Mouse (Mus musculus): Measurements from ENCODE around the gene Fut4. TPM values are rescaled to one million over a fixed set of nuclear protein-coding genes. Genes with fewer than 3 reads are reported as not detected.
"Not testable (repeated sequence)": the region's sequence is repeated elsewhere in the genome, so short reads cannot be mapped to it uniquely, and the experiment has no call there.

The Fut4 gene
- polyA plus RNA-seq, 1 experiment from 2014 or later, result 2.4 TPM

DNA sequence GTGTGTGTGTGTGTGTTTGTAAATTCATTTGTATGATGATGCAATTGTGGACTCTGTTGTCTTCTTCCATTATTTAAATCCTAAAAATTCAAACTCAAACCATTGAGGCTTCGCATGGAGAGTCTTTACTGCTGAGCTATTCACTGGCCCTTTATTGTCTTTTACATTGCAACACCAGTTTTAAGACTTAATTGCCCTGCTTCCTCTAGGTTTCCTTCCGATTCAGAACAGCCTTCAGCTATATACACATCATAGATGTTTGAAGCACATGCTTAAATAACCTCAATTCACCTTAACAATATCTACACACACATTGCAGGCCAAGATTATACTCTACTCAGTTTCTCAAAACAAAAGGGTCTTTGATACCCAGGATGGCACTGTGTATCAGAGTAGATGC, 31.8 kb downstream of the Fut4 start:
- H3K27ac ChIP-seq, result no peak overlapping the region
- H3K36me3 ChIP-seq, result no peaks in the 10 kb centered on the region
- no peak overlapping the region for H3K4me2 ChIP-seq (replicated peaks)
- WGBS, result 59% methylated on average over 2 of the region's 2 CpGs
- no peak overlapping the region for H3K4me3 ChIP-seq
- H3K27me3 ChIP-seq, result peaks cover 36% of the 10 kb centered on the region
- ATAC-seq (ENCODE audit: low FRiP score), result no peak
- H3K4me1 ChIP-seq, result no peaks in the 10 kb centered on the region
- H3K9ac ChIP-seq, result no peak overlapping the region
- no peaks in the 10 kb centered on the region for H3K9me3 ChIP-seq (replicated peaks)

DNA sequence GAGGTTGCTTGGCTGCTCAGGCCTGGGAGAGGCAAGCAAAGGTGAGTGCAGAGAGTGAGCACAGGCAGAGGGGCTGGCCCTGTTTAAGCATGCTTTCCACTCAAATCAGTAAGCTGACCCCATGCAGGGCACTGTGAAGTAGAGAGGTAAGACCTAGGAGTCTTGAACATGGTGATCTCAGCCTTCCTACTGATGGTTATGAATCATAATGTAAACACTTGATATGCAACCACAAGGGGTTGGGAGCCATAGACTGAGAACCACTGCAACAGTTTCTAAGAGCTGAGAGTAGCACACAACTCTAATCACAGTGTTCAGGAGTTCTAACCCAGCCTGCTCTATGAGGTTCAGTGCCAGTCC, 33.9 kb downstream of the Fut4 start:
- no peak overlapping the region for H3K4me2 ChIP-seq (replicated peaks)
- H3K27me3 ChIP-seq, result peaks cover 24% of the 10 kb centered on the region
- no peak overlapping the region for H3K9ac ChIP-seq
- H3K4me3 ChIP-seq, result no peak overlapping the region
- no peaks in the 10 kb centered on the region for H3K36me3 ChIP-seq
- no peaks in the 10 kb centered on the region for H3K9me3 ChIP-seq (replicated peaks)
- no peaks in the 10 kb centered on the region for H3K4me1 ChIP-seq
- no peak for ATAC-seq (ENCODE audit: low FRiP score)
- no peak overlapping the region for H3K27ac ChIP-seq

DNA sequence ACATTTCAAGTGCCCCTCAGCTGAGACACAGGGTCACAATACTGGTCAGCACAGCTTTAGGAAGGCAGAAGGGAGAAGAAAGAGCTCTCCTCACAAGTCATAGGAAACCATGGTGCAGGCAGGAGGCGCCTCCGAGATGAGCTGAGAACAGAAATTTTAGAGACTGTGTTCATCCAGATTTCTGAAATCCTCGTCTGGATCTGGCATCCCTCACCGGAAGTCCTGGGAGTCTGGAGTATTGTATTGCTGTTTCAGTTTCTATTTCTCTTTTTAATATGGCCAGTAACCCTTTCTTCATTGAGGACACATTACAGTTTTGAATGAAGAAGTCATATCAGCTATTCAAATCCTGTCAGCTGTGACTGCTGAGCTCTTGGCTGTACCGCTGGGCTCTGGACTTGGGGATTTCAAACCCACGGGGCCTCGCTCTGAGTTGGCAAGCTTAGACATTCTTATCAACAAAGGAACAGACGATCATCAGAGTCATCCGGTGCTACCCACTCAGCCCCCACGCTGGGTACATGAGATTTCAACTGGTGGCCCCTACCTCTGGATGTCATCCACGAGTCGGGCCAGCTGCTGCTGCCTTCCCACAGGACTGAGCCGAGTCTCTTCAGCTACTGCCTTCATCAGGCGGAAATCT, 34.4 kb downstream of the Fut4 start:
- Histone ChIP-seq H3K4me3 (no peak overlapping the region), H3K27me3 (peaks cover 24% of the 10 kb centered on the region), H3K4me2 (replicated peaks) (no peak overlapping the region), H3K9ac (no peak overlapping the region), H3K9me3 (replicated peaks) (no peaks in the 10 kb centered on the region), H3K4me1 (no peaks in the 10 kb centered on the region), H3K36me3 (no peaks in the 10 kb centered on the region), H3K27ac (no peak overlapping the region)
- ATAC-seq (ENCODE audit: low FRiP score), result no peak
- 66% methylated on average over 14 of the region's 14 CpGs for WGBS

DNA sequence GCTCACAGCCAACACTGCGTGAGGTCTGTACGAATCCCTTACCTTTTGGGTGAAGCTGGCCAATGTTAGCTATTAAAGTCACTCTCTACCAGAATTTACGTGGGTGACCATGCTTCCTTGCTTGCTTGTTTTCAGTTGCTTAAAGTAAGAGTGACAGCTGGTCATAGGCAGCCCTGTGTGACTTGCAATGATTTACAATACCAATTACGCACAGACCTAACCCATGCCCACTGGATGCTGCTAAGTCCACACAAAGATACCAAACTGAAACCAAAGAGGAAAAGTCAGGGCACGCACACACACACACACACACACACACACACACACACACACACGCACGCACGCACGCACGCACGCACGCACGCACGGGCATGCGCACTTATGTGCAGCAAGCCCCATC, 36.9 kb downstream of the Fut4 start:
- Histone ChIP-seq H3K9me3 (replicated peaks) (no peaks in the 10 kb centered on the region), H3K4me1 (no peaks in the 10 kb centered on the region), H3K4me3 (no peak overlapping the region), H3K36me3 (no peaks in the 10 kb centered on the region), H3K4me2 (replicated peaks) (no peak overlapping the region), H3K27ac (no peak overlapping the region), H3K27me3 (peaks cover 10% of the 10 kb centered on the region; the same call in 1 of the 2 replicates), H3K9ac (no peak overlapping the region)
- WGBS, result 88% methylated on average over 15 of the region's 15 CpGs
- no peak for ATAC-seq (ENCODE audit: low FRiP score)

DNA sequence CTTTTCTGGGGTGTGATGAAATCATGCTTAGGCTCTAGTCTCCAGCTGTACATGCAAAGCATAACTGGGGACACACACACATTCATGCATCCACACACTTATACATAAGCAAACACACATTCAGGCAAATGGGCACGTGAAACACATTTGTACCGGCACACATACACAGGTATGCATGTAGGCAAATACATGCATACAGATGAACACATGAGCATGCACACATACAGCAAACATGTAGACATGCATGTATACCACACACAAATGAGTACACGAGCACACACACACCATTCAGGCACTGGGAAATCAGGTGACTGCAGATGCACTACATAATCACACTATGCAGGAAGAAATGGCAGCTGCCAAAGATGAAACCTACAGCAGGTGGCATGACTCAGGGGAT, 41.3 kb downstream of the Fut4 start:
- Histone ChIP-seq H3K4me1 (0 out of 2 replicates have a peak, but pooled peaks cover under 1% of the 10 kb centered on the region), H3K4me3 (no peak overlapping the region), H3K9ac (no peak overlapping the region), H3K27ac (no peak overlapping the region), H3K9me3 (replicated peaks) (no peaks in the 10 kb centered on the region), H3K4me2 (replicated peaks) (no peak overlapping the region), H3K36me3 (no peaks in the 10 kb centered on the region), H3K27me3 (no peaks in the 10 kb centered on the region; the same call in 1 of the 2 replicates)
- no peak for ATAC-seq (ENCODE audit: low FRiP score)
- 90% methylated on average over 3 of the region's 3 CpGs for WGBS

DNA sequence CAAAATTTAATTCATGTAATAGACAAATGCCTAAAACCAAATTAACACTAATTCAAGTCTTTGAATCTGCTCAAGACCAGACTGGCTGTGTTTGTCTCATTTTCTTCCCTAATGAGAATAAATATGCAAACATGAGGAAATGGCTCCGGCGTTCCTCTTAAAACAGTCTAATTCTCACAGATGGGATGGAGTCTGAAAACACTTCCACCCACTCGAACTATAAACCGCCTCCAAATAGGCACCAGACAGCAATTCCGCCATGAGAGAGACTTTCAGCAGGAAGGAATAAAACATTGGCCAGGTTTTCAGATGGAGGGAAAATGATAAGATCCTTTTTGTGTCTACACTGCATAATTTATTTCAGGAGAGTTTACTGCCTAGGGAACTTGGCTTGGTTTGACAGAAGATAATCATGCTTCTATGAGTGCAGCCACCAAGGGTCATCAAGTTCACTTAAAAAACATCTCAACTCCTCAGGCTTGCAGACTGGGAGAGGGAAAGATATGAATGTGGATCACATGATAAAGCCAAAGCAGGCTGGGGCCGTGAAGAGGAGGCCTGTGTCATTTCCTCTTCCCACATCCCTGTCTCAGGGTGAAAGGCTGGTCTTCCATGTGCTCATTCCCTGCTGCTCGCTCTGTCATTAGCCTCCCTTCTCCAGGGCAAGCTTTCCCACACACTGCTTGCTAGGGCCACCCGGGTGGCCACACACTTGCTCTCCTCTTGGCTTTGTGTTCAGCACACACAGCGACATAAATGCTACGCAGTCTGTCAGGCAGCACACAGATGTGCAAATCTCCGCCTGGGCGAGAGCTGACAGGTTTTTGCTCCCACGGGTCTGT, 46.7 kb downstream of the Fut4 start:
- no peak overlapping the region for H3K9ac ChIP-seq
- no peak overlapping the region for H3K4me2 ChIP-seq (replicated peaks)
- H3K36me3 ChIP-seq, result no peaks in the 10 kb centered on the region
- no peak for ATAC-seq (ENCODE audit: low FRiP score)
- no peak overlapping the region for H3K27ac ChIP-seq
- no peaks in the 10 kb centered on the region for H3K27me3 ChIP-seq
- H3K4me1 ChIP-seq, result 0 out of 2 replicates have a peak, but pooled peaks cover 3% of the 10 kb centered on the region
- no peak overlapping the region for H3K4me3 ChIP-seq
- no peaks in the 10 kb centered on the region for H3K9me3 ChIP-seq (replicated peaks)
- WGBS, result 71% methylated on average over 13 of the region's 13 CpGs

DNA sequence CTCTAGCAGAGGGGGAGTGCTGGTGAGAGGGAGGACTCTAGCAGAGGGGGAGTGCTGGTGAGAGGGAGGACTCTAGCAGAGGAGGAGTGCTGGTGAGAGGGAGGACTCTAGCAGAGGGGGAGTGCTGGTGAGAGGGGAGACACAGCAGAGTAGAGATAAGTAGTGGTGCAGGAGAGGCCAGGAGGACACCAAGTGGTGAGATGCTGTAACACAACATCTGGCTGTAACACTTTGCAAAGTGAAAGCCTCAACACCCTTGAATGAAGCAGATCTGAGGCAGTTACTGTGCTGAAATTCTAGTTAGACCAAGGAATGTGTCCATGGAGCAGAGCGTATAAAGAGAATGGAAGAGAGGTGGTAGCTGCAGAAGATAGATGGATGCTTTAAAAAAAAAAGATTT, 51.4 kb downstream of the Fut4 start:
- not testable (repeated sequence) for H3K27me3 ChIP-seq; H3K9me3 ChIP-seq (replicated peaks); H3K4me3 ChIP-seq; ATAC-seq (ENCODE audit: low FRiP score); H3K27ac ChIP-seq; H3K36me3 ChIP-seq; H3K4me2 ChIP-seq (replicated peaks); H3K9ac ChIP-seq; H3K4me1 ChIP-seq
- WGBS, result 100% methylated on average over 1 of the region's 1 CpGs

DNA sequence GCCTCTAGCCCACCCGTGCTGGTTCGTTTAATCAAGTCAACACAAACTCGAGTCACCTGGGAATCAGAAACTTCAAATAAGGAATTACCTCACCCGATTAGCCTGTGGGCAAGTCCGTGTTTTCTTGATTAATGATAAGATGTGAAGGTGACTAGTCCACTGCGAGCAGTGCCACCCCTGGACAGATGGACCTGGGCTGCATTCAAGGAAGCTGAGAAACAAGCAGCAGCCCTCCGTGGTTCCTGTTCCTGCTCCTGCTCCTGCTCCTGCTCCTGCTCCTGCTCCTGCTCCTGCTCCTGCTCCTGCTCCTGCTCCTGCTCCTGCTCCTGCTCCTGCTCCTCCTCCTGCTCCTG, 52.9 kb downstream of the Fut4 start:
- Histone ChIP-seq H3K4me1 (no peaks in the 10 kb centered on the region), H3K9ac (no peak overlapping the region), H3K27ac (no peak overlapping the region), H3K36me3 (no peaks in the 10 kb centered on the region), H3K4me3 (no peak overlapping the region), H3K4me2 (replicated peaks) (no peak overlapping the region), H3K27me3 (no peaks in the 10 kb centered on the region), H3K9me3 (replicated peaks) (no peaks in the 10 kb centered on the region)
- WGBS, result 55% methylated on average over 7 of the region's 7 CpGs
- no peak for ATAC-seq (ENCODE audit: low FRiP score)

DNA sequence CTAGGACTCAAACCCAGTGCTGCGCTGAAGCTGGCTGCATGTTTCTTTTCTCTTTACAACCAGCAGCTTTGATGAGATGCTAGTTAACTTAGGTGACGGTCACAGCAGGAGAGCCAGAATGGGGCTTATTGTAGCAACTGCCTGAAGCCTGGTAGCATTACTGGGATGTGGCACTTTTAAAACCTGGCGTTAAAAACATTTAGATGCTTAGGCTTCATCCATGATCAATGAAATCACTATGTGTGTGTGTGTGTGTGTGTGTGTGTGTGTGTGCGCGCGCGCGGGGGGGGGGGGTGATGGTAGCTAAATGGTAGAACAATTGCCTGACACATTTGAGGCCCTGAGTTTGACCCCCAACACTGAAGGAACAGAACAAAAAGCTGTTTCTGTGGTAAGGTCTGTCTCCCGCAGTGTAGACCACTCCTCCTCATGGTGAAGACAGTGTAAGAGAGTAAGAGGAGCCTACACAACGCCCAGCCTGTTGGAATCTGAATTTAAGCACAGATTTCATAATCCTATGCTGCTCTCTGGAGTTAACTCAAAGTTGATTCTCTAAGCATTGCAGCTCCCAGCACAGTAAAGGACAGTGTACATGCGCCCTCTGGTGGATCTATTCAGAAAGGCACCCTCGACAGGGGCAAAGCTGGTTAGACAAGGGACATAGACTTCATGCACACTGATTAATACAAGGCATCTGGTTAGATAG, 53.5 kb downstream of the Fut4 start:
- peak; percentile 80 for ATAC-seq (ENCODE audit: low FRiP score)
- Histone ChIP-seq H3K4me3 (no peak overlapping the region), H3K36me3 (no peaks in the 10 kb centered on the region), H3K9ac (no peak overlapping the region), H3K27me3 (no peaks in the 10 kb centered on the region), H3K4me1 (no peaks in the 10 kb centered on the region), H3K9me3 (replicated peaks) (no peaks in the 10 kb centered on the region), H3K27ac (no peak overlapping the region), H3K4me2 (replicated peaks) (no peak overlapping the region)
- 55% methylated on average over 11 of the region's 12 CpGs for WGBS

Other genes with a start within 250 kb of the Fut4 start
- 18.2 and 18.4 TPM in 2 replicates for gene Amotl1, start 107.3 kb downstream of the Fut4 start, polyA plus RNA-seq (2016; fragmentation: Nextera tagmentation; extraction: Ambion mirVana)
- 0.17 and 0.39 TPM in 2 replicates for gene Piwil4, start 11.7 kb downstream of the Fut4 start, polyA plus RNA-seq (2016; fragmentation: Nextera tagmentation; extraction: Ambion mirVana)
- gene 1700012B09Rik, start 18.6 kb upstream of the Fut4 start, polyA plus RNA-seq (2016; fragmentation: Nextera tagmentation; extraction: Ambion mirVana), result 3.6 and 4.2 TPM in 2 replicates
- 20.6 and 25.9 TPM in 2 replicates for gene Mre11a, start 32.3 kb upstream of the Fut4 start, polyA plus RNA-seq (2016; fragmentation: Nextera tagmentation; extraction: Ambion mirVana)
- 44.4 and 45.6 TPM in 2 replicates for gene Ankrd49, start 32.5 kb upstream of the Fut4 start, polyA plus RNA-seq (2016; fragmentation: Nextera tagmentation; extraction: Ambion mirVana)
- gene Gpr83, start 107.8 kb upstream of the Fut4 start, polyA plus RNA-seq (2016; fragmentation: Nextera tagmentation; extraction: Ambion mirVana), result 1.6 and 1.7 TPM in 2 replicates
- not detected in 2 replicates for gene Izumo1r, start 151.6 kb upstream of the Fut4 start, polyA plus RNA-seq (2016; fragmentation: Nextera tagmentation; extraction: Ambion mirVana)

All from hindbrain, embryonic 12.5 days (tissue).